Mouse (Mus musculus) forebrain, embryonic 16.5 days (tissue): Measurements from ENCODE around the gene Mettl7a2. TPM values are rescaled to one million over a fixed set of nuclear protein-coding genes. Genes with fewer than 3 reads are reported as not detected.

Experiments used
- ATAC-seq: fragments of 200-750 bp; cut with Nextera tagmentation; 2 replicates; pipeline ENCODE4 v1.8.0; 2017; ENCODE audit warnings: mild to moderate bottlenecking, moderate library complexity
- H3K27ac ChIP-seq: fragments of 300-500 bp; sonication (generic); 2 replicates; pipeline ENCODE4 v1.5.1; 2014; ENCODE audit warnings: low read length, control low read depth
- H3K27me3 ChIP-seq: fragments of 300-500 bp; sonication (generic); replicated peaks from 2 replicates; pipeline ENCODE4 v1.6.1; 2014; ENCODE audit warnings: low read length; ENCODE audit not compliant: control insufficient read depth, insufficient read depth
- H3K36me3 ChIP-seq: fragments of 300-500 bp; sonication (generic); 2 replicates; pipeline ENCODE4 v1.6.1; 2014; ENCODE audit not compliant: control insufficient read depth, insufficient read depth
- H3K4me1 ChIP-seq: fragments of 300-500 bp; sonication (generic); replicated peaks from 2 replicates; pipeline ENCODE4 v1.6.1; 2014; ENCODE audit warnings: low read length; ENCODE audit not compliant: control insufficient read depth, insufficient read depth
- H3K4me2 ChIP-seq: fragments of 300-500 bp; sonication (generic); 2 replicates; pipeline ENCODE4 v1.6.1; 2014; ENCODE audit warnings: mild to moderate bottlenecking, low read length, control low read depth
- H3K4me3 ChIP-seq: fragments of 300-500 bp; sonication (generic); replicated peaks from 2 replicates; pipeline ENCODE4 v1.5.1; 2014; ENCODE audit warnings: mild to moderate bottlenecking, low read length, control low read depth
- H3K9ac ChIP-seq: fragments of 300-500 bp; sonication (generic); replicated peaks from 2 replicates; pipeline ENCODE4 v1.6.1; 2014; ENCODE audit warnings: low read depth, low read length, control low read depth
- H3K9me3 ChIP-seq: fragments of 300-500 bp; sonication (generic); 2 replicates; pipeline ENCODE4 v1.6.1; 2016; ENCODE audit warnings: low read length; ENCODE audit not compliant: control insufficient read depth
- WGBS: fragments of 180-500 bp; shearing (Covaris S2); extraction: QIAGEN DNeasy Blood & Tissue Kit; methylation state at CpG from one replicate; pipeline ENCODE4 v1.1.7; 2014; 5-methylcytosine and 5-hydroxymethylcytosine counted together
- polyA plus RNA-seq: library from polyadenylated mRNA; unstranded; fragments of >200 nt; fragmentation: Nextera tagmentation; extraction: Ambion mirVana; gene quantifications from 2 replicates; pipeline ENCODE4 v1.2.1, GENCODE M21; 2015

Mettl7a2 gene
- polyA plus RNA-seq, 1 experiment from 2014 or later = not detected

- Histone ChIP-seq H3K9me3 (no peaks in the 10 kb centered on the region), H3K9ac (no peak overlapping the region), H3K4me1 (no peaks in the 10 kb centered on the region), H3K4me2 (no peak overlapping the region), H3K27me3 (no peaks in the 10 kb centered on the region), H3K27ac (no peak overlapping the region), H3K4me3 (no peak overlapping the region), H3K36me3 (peaks cover 30% of the 10 kb centered on the region)
- 86% methylated on average over 4 of the region's 4 CpGs for WGBS
- no peak for ATAC-seq
Observed at GRCm38 (mm10) chr15:100402798-100403197, 49.8 kb downstream of the Mettl7a2 start.

GRCm38 (mm10) chr15:100403318-100404000 is 50.5 kb downstream of the Mettl7a2 start:
- Histone ChIP-seq H3K27me3 (no peaks in the 10 kb centered on the region), H3K36me3 (peaks cover 29% of the 10 kb centered on the region), H3K4me1 (no peaks in the 10 kb centered on the region), H3K27ac (no peak overlapping the region), H3K9me3 (no peaks in the 10 kb centered on the region), H3K4me2 (no peak overlapping the region), H3K4me3 (no peak overlapping the region), H3K9ac (no peak overlapping the region)
- no peak for ATAC-seq
- WGBS = 95% methylated on average over 16 of the region's 16 CpGs

- ATAC-seq = no peak
- H3K27me3 ChIP-seq = no peaks in the 10 kb centered on the region
- no peaks in the 10 kb centered on the region for H3K4me1 ChIP-seq
- H3K36me3 ChIP-seq = peaks cover 22% of the 10 kb centered on the region
- H3K9me3 ChIP-seq = no peaks in the 10 kb centered on the region
- H3K4me3 ChIP-seq = no peak overlapping the region
- WGBS = 92% methylated on average over 5 of the region's 5 CpGs
- H3K9ac ChIP-seq = no peak overlapping the region
- H3K4me2 ChIP-seq = no peak overlapping the region
- no peak overlapping the region for H3K27ac ChIP-seq
Observed at GRCm38 (mm10) chr15:100406088-100406487, 53.1 kb downstream of the Mettl7a2 start.

GRCm38 (mm10) chr15:100410918-100411672 is 58.1 kb downstream of the Mettl7a2 start:
- Histone ChIP-seq H3K27ac (no peak overlapping the region), H3K4me1 (peaks cover 3% of the 10 kb centered on the region; the same call in 1 of the 2 replicates), H3K4me3 (no peak overlapping the region), H3K9me3 (no peaks in the 10 kb centered on the region), H3K36me3 (peaks cover 19% of the 10 kb centered on the region; the same call in 1 of the 2 replicates), H3K9ac (no peak overlapping the region), H3K27me3 (no peaks in the 10 kb centered on the region), H3K4me2 (no peak overlapping the region)
- no peak for ATAC-seq
- WGBS = 68% methylated on average over 14 of the region's 14 CpGs

Other genes starting within 250 kb of the Mettl7a2 start
- gene Atf1, start 125.4 kb upstream of the Mettl7a2 start, polyA plus RNA-seq = 18.9 and 21.4 TPM in 2 replicates
- not detected in 2 replicates for gene Tmprss12, start 72.4 kb upstream of the Mettl7a2 start, polyA plus RNA-seq
- gene Mettl7a1, start 49.1 kb upstream of the Mettl7a2 start, polyA plus RNA-seq = 3.1 and 3.8 TPM in 2 replicates
- not detected in 2 replicates for gene Mettl7a3, start 18.3 kb upstream of the Mettl7a2 start, polyA plus RNA-seq
- gene Methig1, start 51 bp upstream of the Mettl7a2 start, polyA plus RNA-seq = not detected in 2 replicates
- gene Higd1c, start 11.3 kb downstream of the Mettl7a2 start, polyA plus RNA-seq = not detected in 2 replicates
- 0.09 TPM in 2 replicates for gene Gm5475, start 68.9 kb downstream of the Mettl7a2 start, polyA plus RNA-seq
- 20.3 and 28.2 TPM in 2 replicates for gene Slc11a2, start 71.9 kb downstream of the Mettl7a2 start, polyA plus RNA-seq
- gene Letmd1, start 115.8 kb downstream of the Mettl7a2 start, polyA plus RNA-seq = 52.4 and 58.7 TPM in 2 replicates
- gene Csrnp2, start 142.3 kb downstream of the Mettl7a2 start, polyA plus RNA-seq = 56.3 and 56.9 TPM in 2 replicates
- 30.7 and 35.1 TPM in 2 replicates for gene Tfcp2, start 198.8 kb downstream of the Mettl7a2 start, polyA plus RNA-seq
- 52.7 and 53.2 TPM in 2 replicates for gene Pou6f1, start 246.8 kb downstream of the Mettl7a2 start, polyA plus RNA-seq